Mouse (Mus musculus) thymus, adult 2 months (tissue): ENCODE data around the gene Gfra4.

Experiments
- CTCF ChIP-seq: fragments of 200-500 bp; IDR thresholded peaks from 2 replicates; pipeline ENCODE4 v1.5.1; 2012; ENCODE audit warnings: mild to moderate bottlenecking, control low read depth, low read length, moderate library complexity, borderline replicate concordance; ENCODE audit not compliant: control insufficient read depth, poor library complexity, insufficient read depth; ENCODE audit errors: extremely low read depth
- POLR2A ChIP-seq: fragments of 200-500 bp; IDR thresholded peaks from 2 replicates; pipeline ENCODE4 v1.6.1; 2012; ENCODE audit warnings: mild to moderate bottlenecking, low read length, control low read depth, moderate library complexity; ENCODE audit not compliant: control insufficient read depth, poor library complexity, insufficient read depth; ENCODE audit errors: extremely low read depth

DNA sequence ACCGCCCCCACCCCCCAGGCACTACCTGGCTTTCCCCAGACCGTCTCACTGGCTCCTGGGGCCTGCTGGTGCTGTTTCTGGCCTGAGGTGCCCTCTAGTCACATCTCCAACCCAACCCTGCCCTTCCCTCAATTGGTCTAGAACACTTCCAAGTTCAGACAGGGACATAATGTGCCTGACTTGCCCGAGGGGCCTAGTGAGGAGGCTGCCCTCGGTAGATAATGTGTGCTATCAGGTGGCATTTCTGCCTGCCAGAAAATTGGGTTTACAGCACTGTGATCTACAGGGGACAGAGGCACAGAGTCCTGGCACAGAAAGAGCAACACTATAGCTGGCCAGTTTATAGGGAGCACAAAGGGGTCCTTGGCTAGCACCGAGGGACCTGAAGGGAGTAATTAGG is 9.2 kb upstream of the Gfra4 start:
- TF ChIP-seq CTCF (no peak), POLR2A (no peak)
